Mouse (Mus musculus) layer of hippocampus, postnatal 14 days (tissue): Measurements from ENCODE around the gene Plpp3. TPM values are rescaled to one million over a fixed set of nuclear protein-coding genes. Genes with fewer than 3 reads are reported as not detected.

Source experiments
- DNase-seq, 2 experiments: peaks; one replicate each; pipeline ENCODE4 v3.0.0; 2021 to 2022; ENCODE audit warnings: low spot score in 2 of 2, mixed read lengths in 1 of 2
- total RNA-seq, 2 experiments: library from RNA; stranded (reverse); gene quantifications; 2 replicates each; pipeline ENCODE4 v1.2.3; 2021

Plpp3 gene
- total RNA-seq, 2 experiments from 2014 or later, result 170 to 178 TPM

DNA sequence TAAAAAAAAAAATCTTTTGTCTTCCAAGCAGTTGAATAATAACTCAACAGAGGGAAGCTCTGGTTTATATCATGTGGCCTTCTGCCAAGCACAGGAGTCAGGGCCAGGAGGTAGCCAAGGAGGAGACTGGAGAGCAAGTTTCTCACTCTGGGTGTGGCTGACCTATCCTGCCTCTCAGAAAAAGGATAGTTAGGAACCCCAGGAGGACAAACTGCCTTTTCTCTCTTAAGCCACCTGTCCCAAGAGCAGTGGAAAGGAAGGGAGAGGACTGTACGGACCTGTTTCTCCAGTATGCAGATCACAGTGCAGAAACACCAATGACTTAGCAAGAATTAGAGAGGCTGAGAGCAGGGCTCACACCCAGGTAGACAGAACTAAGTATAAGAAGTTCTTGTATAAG is 57.3 kb downstream of the Plpp3 start:
- no peak for DNase-seq

DNA sequence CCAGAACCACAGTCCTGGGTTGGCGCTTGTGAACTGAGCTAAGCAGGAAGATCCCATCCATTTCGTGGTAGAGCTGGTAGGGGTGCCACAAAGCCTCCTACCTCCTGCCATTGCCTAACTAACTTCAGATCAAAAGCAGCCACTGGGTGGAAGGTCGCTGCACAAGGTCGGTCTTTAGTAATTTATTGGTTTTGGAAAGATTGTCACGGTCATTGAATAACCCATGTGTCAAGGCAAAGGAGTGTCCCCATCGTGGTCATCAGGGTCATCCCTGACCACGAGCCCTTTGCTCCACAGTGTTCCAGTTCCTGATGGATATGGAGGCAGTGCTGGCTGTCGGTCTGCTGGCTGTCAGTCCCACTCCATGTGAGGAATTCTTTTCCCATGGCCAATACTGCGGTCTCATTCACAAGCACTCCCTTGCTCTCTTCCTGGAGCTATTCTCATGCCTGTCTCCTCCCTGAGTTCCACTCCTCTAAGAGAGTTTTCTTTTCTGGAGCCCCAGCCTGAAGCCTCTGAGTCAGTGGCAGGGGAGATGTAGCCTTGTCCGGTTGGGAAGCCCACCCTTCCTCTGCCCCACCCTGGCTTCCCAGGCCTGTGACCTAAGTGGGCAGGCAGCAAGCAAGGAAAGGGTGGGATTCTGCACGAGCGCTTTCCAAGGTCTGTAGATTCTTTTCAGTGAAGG is 58.7 kb downstream of the Plpp3 start:
- no peak for DNase-seq

DNA sequence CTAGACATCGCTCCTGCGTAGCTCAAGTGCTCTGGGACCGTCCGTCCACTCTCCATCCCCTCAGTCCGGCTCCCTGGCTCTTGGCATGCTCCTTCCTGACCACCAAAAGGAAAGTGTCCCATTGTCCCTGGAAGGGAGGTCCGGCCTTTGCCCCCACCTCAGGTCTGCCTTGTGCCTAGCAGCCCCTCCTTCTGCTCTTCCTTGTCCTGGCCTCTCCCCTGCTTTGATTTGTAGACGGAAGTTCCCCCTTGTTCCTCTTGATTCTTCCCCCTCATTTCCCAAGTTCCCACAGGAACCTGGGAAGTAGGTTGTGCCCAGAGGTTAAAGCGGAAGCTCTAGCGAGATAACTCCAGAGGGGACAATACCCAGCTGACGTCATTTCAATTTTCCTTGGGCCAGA is 61.1 kb downstream of the Plpp3 start:
- DNase-seq, result no peak

DNA sequence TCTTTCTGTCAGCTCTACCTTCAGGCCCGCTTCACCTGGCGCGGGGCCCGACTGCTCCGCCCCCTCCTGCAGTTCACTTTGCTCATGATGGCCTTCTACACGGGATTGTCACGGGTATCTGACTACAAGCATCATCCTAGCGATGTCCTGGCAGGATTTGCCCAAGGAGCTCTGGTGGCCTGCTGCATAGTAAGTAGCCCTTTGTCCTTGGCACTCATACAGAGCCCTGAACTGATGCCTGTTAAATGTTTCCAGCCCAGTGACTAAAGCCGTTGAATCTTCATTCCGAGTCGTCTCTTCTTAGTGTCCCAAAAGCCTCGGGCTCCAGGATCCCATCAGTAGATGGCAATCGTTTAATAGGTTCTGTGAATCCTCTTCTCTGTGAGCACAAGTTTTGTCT is 62.2 kb downstream of the Plpp3 start:
- no peak for DNase-seq

DNA sequence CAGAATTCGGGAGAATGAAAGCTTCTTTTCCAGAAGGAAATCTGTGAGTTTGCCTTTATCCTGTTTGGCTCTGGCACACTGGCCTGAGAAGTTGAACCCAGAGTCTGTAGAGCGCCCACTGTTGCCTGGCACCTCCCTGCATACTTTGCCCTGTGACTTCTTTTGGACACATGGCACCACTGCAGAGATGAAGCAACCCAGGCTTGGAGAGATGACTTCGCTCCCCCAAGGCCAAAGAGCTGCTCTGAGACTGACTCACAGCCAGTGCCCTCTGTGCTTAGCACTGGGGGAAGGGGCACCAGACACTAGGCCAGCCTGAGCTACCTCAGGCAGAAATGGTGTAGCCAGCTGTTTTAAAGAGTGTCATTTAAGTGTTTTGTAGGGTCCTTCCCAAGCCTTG is 63.7 kb downstream of the Plpp3 start:
- no peak for DNase-seq

DNA sequence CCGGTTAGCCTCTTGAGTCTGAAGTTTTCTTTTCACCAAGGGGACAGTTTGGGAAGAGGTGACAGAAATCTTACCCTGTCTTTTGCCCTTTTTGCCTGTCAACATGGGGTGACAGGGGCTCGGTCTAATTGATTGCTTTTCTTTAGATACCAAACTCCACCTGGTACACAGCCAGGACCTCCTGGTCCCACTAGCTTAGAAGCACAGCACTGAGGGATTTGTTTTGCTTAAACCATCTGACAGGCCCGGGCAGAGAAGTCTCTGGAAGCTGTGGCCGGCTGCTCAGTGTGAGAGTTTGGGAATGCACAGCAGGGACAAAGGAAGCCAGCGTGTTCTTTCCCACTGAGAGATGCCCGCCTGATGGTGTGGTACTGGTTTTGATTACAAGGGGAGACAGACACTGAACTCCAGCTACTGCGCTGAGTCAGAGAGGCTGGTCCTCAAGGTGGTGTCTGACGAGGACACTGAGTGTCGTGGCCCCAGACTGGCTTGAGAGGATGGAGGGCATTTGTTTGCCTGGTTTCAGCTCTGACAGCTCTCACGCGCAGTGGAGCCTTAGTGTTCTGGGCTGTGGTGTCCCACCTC is 64.2 kb downstream of the Plpp3 start:
- DNase-seq, result no peak

DNA sequence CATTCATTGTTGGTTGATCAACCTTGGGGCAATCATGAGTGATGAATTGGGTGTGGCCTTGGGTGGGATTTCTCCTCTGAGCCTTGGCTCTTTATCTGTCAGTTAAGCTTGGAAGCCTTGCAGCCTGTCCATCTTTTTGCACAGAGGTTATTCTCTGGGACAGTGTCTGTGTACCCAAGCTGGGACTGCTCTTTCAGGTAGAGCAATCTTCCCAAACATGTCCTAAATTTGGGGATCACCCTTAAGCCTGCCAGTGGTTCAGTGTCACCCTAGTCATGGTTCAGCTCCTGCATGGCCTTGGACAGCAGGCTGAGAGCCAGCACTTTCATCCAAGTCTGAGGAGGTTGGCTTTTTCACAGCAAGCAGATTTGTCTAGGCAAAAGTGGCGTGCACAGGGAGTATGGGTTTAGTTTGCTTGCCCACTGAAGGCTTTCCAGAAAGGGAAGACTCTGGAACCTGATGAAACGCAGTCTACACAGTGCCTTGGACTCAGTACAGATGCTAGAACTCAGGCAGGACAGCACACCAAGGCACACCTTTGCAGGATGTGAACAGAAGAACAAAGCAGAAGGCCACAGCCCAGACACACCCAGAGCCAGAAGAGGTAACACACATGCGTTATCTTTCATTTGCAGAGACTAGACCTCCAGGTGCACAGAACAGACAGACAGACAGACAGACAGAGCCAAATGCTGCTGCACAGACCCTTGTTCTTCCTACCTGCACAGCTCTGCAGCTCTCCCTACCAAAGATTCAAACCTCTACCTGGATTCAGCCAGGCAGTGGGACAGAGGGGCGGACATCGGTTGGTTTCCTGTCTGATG is 66.2 kb downstream of the Plpp3 start:
- no peak for DNase-seq

DNA sequence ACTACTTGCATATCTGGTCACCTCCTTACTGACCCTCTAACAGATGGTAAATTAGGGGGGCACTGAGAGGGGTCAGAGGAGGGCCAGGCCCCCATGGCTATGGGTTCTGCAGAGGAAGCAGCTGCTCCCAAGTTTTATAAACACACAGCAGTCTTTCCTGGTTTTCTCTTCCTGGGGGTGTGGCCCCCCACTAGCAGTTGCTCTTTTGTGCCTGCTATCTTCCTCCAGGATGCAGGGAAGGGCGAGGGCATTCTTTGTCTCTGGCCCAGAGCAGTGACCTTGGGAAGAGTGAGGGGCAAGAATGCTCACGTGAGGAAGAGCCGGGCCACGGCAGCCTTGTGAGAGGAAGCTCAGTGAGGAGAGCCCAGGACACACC is 66.8 kb downstream of the Plpp3 start:
- DNase-seq, result no peak

DNA sequence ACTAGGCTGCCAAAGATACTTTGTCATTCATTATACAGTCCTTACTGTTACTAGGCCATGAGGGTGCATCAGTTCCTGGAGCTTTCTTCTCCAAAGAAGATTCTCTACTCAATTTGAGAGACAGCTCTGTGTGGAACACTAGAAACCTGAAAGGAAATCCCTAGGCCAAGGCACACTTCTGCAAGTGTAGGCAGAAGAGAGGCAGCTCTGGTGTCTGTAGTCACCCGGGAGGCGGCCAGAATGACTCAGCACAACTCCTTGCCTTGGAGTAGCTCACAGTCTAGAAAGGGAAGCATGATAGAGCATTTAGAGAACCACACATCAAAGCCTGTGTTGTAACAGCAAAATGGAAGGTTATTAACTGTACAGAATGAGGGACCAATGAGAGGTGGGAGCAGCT is 68.4 kb downstream of the Plpp3 start:
- no peak for DNase-seq

DNA sequence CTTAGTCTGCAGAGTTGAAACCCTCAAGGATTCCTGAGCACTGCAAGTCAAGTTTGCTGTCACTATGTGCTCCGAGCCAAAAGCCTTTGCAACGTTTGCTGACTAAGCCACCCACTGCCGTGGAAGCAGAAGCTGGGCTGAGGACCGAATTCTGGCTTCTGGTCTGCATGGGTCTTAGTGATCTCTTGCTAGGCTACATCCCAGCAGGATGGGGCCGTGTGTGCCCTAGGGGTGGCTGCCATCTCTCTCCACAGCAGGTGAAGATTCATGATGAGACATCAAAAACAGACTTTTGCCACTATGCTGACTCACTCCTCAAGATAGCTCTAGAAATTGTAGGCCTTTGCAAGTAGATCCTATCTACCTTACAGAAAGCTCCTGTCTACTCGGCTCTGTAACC is 69.2 kb downstream of the Plpp3 start:
- DNase-seq, result no peak

DNA sequence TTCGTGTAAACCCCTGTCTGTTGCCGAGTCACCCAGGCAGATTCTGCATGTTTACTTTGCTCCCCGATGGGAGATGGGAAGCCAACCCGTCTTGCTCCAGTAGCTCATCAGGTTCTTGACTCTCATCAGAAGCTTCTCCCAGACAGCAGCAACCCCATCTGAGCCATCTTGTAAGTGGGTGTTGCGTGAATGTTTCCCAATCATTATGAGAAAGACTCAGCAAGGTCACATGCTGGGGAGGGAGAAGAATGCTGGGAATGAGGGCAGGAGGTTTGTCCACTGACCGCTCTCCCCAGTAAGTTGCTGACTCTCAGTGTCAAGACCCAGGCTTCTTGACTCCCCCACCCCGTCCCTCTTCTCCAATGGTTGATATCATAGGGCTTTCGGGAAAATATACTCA is 73.0 kb downstream of the Plpp3 start:
- DNase-seq, result no peak

DNA sequence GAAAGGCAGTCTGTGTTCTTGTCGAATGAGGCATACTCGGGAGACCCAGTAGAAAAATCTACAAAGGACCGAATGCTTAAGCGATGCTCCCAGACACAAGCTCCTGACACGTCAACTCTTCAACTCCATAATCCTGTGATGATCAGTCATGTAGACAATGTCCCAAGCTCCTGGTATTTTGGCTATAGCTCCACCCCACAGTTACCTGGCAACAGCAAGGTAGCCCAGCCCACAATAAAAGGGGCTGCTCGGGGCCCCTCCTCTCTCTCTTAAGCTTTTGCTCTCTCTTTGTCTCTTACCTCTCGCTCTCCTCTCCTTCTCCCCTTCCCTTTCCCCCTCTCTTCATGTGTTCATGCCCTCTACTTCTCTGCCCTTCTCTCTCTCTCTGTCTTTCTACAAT is 83.1 kb downstream of the Plpp3 start:
- DNase-seq, result no peak

DNA sequence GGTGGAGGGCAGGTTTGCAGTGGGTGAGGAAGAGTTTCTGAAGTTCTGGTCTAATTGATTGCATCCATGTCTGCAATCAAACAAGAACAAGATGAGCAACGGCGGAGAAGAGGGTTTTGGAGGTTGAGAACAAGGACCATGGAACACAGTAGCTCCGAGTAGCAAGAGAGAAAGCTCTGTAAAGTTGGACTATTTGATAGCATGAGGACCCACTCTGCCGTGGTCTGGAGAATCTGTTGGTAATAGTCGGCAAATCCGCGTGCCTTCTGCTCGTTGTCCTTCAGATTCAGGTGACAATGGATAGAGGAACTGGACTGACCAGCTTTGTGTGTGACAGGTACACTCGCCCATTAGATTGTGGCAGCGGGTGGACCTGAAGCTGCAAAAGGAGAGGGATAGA is 87.8 kb downstream of the Plpp3 start:
- no peak for DNase-seq

DNA sequence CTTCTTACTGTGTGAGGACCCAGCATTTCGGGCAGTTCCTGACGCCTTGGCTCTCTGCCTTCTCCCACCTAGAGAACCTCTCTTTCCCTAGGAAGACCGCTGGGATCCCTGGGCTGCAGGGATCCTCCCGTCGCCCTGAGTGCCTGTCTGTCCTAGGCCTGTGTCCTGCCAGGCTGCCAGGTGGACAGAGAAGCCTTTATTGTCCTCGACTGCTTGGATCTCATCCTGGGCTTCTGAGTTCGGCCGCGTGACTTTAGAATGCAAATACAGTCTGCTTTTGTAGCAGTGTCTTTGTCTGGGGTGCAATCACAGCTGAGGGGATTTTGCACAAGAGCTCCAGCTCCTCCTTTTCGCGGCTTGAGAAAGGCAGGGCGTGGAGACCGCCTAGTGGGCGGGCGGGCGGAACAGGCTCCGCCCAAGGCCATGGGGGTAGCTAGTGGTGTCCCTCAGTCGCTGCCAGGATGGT is 88.4 kb downstream of the Plpp3 start:
- DNase-seq, result peak; percentile 48 to 49

DNA sequence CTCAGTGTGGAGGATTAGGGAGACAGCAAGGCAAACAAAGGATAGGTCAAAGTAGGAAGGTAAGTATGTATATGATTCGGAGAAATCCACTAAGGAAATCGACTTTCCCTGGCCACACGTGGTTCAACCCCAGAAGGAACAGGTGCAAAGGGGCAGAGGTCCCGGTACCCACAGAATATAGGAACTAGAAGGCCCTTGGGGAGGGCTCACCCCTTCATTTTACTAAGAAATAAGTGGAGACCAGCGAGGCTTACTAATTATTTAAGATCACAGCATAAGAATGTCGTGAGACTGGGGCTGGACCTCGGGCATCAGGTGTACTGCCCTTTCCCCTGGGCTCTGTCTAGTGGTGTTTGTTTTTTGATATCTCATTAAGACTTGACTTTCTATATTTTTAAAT is 89.2 kb downstream of the Plpp3 start:
- DNase-seq, result no peak

DNA sequence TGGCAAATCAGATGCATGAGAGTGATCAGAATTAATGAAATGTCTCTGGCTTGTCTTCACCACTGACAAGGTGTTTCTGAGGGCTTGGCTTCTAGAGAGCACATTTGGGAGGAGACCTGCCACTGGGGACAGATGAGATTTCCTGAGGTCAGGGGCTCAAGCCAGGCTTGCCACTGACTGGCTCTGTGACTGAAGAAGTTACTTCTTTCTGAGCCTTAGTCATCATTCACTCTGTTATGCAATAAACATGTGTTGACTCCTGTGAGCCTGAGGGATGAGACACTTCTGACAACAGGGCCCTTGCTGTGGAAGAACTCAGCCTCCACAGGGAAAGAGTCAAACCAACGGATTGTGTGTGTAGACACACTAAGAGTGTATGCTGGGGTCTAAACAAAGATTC is 91.0 kb downstream of the Plpp3 start:
- no peak for DNase-seq

DNA sequence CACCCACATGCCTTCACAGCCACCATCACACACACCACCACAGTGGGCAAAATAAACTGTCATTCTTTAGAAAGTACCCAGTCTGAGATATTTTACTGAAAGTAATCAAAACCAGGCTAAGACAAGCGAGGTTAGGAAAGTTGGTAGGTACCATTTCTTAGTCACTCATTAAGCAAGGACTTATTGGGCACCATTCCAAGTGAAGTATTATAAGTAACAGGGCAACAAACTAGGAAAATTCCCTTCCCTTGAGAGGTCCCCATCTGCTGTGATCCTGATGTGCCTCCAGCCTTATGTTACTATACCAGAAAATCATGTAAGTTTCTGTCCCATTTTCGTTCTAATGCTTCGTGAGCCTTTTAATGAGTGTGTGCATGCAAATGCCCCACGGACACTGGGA is 92.1 kb downstream of the Plpp3 start:
- no peak for DNase-seq

DNA sequence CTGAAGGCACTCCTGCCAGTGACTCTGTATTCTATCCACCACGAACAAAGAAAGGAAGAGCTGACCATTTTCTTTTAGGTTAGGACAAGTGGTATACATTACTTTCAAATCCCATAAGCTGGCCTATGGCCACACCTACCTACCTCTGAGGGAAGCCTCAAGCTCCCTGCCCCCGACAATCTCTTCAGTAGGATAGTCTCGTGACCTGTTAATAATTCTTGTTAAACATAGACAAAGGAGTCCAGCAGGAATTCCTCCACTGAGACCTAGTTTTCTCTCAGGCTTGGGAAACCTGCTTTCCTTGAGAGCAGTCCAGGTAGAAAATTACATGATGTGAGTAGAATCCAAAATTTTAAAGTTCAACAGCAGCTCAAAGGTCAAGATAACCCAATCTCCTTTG is 93.8 kb downstream of the Plpp3 start:
- DNase-seq, result no peak

DNA sequence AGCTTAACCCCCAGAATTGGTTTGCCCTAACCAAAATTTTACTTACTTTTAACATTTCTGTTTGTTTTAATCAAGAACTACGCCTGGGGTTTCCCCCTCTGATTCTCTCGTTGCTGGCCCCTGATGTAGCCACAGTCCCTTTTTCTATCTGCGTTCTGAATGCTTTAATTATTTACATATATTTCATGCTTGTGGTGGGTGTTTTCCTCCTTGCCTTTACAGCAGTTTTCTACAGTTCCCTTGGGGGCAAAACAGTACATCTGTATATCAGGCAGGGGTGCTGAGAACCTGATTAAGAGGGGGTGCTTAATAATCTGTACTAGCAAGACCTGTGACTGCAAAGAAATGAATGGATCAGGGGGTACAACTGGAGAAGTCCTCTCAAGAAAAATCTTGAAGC is 94.9 kb downstream of the Plpp3 start:
- no peak for DNase-seq

DNA sequence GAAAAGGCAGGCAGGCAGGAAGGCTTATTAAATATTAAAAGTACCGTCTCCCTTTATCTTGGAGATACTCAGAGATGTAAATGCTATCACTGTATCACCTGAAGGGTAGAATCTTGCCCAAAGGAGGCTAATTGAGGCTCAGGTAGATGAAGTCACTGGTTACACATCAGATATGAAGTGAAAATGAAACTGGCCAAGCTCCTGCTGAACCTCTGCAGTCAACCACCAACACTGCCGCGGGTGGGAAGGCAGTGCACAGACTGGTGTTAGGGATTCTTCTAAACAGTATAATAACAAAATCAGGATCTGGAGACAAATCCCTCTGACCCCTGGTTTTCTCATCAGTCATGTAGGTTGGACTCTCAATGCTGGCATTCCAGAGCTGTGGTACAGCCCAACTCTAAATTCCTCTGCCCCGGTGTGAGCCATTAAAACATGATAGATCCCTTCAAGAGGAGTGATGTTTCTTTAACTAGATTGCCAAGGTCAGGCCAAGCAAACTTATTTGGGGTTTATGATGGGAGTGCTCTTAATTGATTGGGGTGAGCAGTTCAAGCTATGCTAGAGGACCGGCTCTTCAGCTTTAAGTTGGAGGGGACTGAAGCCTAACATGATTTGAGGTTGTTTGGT is 95.5 kb downstream of the Plpp3 start:
- DNase-seq, result no peak

DNA sequence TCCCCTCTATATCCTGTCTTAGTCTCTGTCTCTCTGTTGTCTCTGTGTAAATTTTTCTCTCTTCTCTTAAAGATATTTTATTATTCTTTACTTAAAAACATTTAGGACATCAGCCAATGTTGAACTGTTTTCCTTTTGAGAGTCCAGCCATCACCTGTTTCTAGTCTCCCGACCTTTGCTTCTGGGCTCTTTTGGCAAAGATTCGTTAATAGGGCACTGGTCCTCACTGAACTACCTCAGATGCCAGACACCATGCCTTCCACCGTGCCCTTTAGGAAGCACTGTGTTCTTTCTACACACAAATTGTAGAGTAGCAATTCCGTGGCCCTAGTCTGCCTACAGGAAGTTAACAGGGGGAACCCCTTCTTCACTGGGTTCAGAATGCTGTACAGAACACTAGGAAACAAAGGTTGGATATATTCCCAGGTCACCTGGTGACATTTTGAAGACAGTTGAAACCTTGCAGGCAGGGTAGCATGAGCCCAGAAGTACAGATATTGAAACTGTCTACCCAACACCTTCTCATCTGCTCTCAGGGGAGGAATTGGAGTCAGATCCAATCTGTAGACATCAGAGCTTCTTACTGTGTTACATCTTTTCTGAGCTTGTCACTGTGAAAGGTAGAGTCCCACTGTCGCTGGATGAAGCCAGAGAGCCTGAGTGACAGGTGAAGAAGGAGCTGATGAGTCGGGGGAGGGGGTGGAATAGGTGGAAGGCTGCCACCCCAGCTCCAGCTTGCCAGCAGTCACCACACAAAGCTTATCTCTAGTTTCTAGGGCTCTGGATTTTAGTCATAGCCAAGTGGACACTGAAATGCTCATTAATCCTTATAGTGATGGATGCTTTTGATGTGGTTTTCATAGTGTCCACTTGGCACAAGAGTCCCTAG is 96.5 kb downstream of the Plpp3 start:
- DNase-seq, result no peak
